Mouse (Mus musculus) heart, embryonic 12.5 days (tissue): ENCODE data around the gene Btf3l4. TPM values are rescaled to one million over a fixed set of nuclear protein-coding genes. Genes with fewer than 3 reads are reported as not detected.
A peak's percentile ranks its signal among the peaks of the same experiment; 100 is the strongest.

Experiments
- ATAC-seq: fragments of 200-750 bp; cut with Nextera tagmentation; 2 replicates; pipeline ENCODE4 v1.8.0; 2017; ENCODE audit warnings: moderate TSS enrichment, moderate library complexity; ENCODE audit not compliant: insufficient number of reproducible peaks, low FRiP score
- H3K27ac ChIP-seq: fragments of 300-500 bp; sonication (generic); 2 replicates; pipeline ENCODE4 v1.5.1; 2016; ENCODE audit warnings: mild to moderate bottlenecking, moderate library complexity; ENCODE audit not compliant: poor library complexity, severe bottlenecking
- H3K27me3 ChIP-seq: fragments of 300-500 bp; sonication (generic); replicated peaks from 2 replicates; pipeline ENCODE4 v1.6.1; 2016; ENCODE audit warnings: mild to moderate bottlenecking, moderate library complexity
- H3K36me3 ChIP-seq: fragments of 300-500 bp; sonication (generic); 2 replicates; pipeline ENCODE4 v1.6.1; 2016; ENCODE audit warnings: mild to moderate bottlenecking, moderate library complexity
- H3K4me1 ChIP-seq: fragments of 300-500 bp; sonication (generic); replicated peaks from 2 replicates; pipeline ENCODE4 v1.6.1; 2016; ENCODE audit warnings: mild to moderate bottlenecking
- H3K4me2 ChIP-seq: fragments of 300-500 bp; sonication (generic); 2 replicates; pipeline ENCODE4 v1.6.1; 2016; ENCODE audit warnings: mild to moderate bottlenecking, moderate library complexity
- H3K4me3 ChIP-seq: fragments of 300-500 bp; sonication (generic); 2 replicates; pipeline ENCODE4 v1.5.1; 2016; ENCODE audit warnings: mild to moderate bottlenecking
- H3K9ac ChIP-seq: fragments of 300-500 bp; sonication (generic); 2 replicates; pipeline ENCODE4 v1.6.1; 2016; ENCODE audit warnings: mild to moderate bottlenecking, moderate library complexity
- H3K9me3 ChIP-seq: fragments of 300-500 bp; sonication (generic); replicated peaks from 2 replicates; pipeline ENCODE4 v1.6.1; 2016; ENCODE audit warnings: mild to moderate bottlenecking, moderate library complexity
- WGBS: fragments of 180-500 bp; shearing (Covaris S2); methylation state at CpG from one replicate; pipeline ENCODE4 v1.1.7; 2016; 5-methylcytosine and 5-hydroxymethylcytosine counted together
- polyA plus RNA-seq: library from polyadenylated mRNA; unstranded; fragments of >200 nt; fragmentation: Nextera tagmentation; extraction: Ambion mirVana; gene quantifications from 2 replicates; pipeline ENCODE4 v1.2.1, GENCODE M21; 2016

Btf3l4 gene
- polyA plus RNA-seq, 1 experiment from 2014 or later = 182 TPM

DNA sequence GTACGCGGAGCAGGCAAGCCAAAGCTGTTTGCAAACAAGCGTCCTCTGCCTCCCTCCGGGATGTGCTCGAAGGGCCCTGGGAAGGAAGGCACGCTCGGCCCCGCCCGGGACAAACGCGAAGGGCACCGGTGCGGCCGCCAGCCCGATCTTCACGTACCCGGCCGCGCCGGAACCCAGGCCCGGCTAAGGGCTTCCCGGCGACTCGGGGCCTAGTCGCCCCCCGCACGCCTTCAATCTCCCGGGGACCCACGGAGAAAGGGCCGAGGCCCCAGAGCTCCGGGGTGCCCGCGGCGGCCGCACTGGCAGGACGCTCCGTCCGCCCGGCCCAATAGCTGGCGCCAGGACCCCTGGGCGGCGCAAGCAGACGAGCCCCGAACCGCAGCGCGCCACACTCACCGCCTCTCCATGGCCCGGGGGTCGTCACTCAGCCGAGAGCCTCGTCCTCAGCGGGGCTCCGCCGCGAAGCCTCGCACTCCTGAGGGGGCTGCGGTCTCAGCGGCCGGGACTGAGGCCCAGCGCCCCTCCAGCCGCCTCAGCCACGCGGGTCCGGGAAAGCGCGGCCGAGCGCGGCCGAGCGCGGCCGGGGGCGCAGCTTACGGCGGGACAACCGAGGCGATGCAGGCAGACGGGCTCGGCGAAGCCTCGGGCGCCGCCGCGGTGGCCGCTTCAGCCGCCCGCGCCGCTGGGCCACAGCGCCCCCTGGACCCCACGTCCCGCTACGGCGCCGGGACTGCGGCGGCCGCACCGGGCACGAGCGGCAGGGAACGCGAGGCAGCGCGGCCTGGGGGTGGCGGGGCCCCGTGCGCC lies 53.2 kb downstream of the Btf3l4 start, which contains the start of gene Zfyve9:
Gene Zfyve9 (minus strand): TSS at position 742 of the 807 bp plus-strand sequence.
- under 1% methylated on average over 107 of the region's 111 CpGs for WGBS
- peak; percentile 90 for ATAC-seq
- H3K4me3 ChIP-seq = peak within 1 kb of the TSS; percentile 93
- no peaks in the 10 kb centered on the region for H3K27me3 ChIP-seq
- peaks cover 7% of the 10 kb centered on the region; the same call in 1 of the 2 replicates for H3K4me1 ChIP-seq
- no peaks in the 10 kb centered on the region for H3K36me3 ChIP-seq
- peak within 1 kb of the TSS; percentile 92 for H3K27ac ChIP-seq
- peak within 1 kb of the TSS; percentile 74 for H3K4me2 ChIP-seq
- peak within 1 kb of the TSS; percentile 97 for H3K9ac ChIP-seq
- no peaks in the 10 kb centered on the region for H3K9me3 ChIP-seq

DNA sequence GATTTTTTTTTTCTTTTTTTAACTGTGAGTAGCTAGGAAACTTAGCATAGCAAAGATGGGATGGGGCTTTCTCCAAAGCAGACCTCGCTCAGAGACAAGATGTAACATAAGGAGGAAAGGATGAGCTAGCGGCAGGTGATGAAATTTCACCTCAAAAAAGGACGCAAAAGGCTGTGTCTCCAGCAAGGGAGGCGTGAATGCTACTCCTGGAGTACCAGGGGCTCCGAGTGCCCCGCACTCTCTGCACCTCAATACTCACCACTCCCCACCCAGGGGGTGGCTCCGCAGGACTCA lies 53.7 kb downstream of the Btf3l4 start:
- Histone ChIP-seq H3K9ac (peak overlapping the region; percentile 97), H3K4me1 (peaks cover 7% of the 10 kb centered on the region; the same call in 1 of the 2 replicates), H3K36me3 (no peaks in the 10 kb centered on the region), H3K9me3 (no peaks in the 10 kb centered on the region), H3K4me3 (peak overlapping the region; percentile 93), H3K4me2 (peak overlapping the region; percentile 74), H3K27me3 (no peaks in the 10 kb centered on the region), H3K27ac (peak overlapping the region; percentile 92)
- 0% methylated on average over 7 of the region's 7 CpGs for WGBS
- no peak; the same call in 1 of the 2 replicates for ATAC-seq

DNA sequence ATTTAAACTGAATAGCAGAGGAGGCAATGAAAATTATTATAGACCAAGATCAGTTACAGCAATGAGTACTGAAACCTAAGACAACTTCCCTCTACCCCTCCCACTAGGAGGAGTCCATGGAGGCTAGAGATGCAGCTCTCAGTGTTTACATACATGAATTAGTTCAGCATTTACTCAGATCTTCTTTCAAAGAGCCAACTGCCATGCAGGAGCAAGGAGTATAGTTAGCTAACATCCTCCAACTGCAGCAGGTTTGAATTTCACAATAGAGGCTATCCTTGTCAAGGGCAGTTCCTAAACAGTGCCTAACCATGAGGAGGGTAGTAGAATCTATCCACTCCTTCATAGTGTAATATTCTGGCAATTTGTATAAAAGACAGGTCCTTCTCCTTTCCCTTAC lies 64.9 kb downstream of the Btf3l4 start:
- Histone ChIP-seq H3K4me1 (peaks cover 4% of the 10 kb centered on the region; the same call in 1 of the 2 replicates), H3K36me3 (no peaks in the 10 kb centered on the region), H3K4me2 (no peak overlapping the region), H3K9me3 (no peaks in the 10 kb centered on the region), H3K27ac (no peak overlapping the region), H3K4me3 (no peak overlapping the region), H3K27me3 (no peaks in the 10 kb centered on the region), H3K9ac (no peak overlapping the region)
- ATAC-seq = no peak

Other genes with a start within 250 kb of the Btf3l4 start
- 18.9 and 19.3 TPM in 2 replicates for gene Cc2d1b, start 213.7 kb downstream of the Btf3l4 start, polyA plus RNA-seq
- gene 3110021N24Rik, start 114.0 kb downstream of the Btf3l4 start, polyA plus RNA-seq = 1.1 and 1.9 TPM in 2 replicates
- gene Zfyve9, start 52.8 kb downstream of the Btf3l4 start, polyA plus RNA-seq = 3.6 TPM in 2 replicates
- gene Txndc12, start 987 bp upstream of the Btf3l4 start, polyA plus RNA-seq = 138 and 141 TPM in 2 replicates
- 25.9 and 30.8 TPM in 2 replicates for gene Kti12, start 14.2 kb upstream of the Btf3l4 start, polyA plus RNA-seq
- 1.7 and 2.0 TPM in 2 replicates for gene A730015C16Rik, start 15.0 kb upstream of the Btf3l4 start, polyA plus RNA-seq
- 6.7 and 7.2 TPM in 2 replicates for gene Rab3b, start 45.4 kb upstream of the Btf3l4 start, polyA plus RNA-seq
- gene Nrd1, start 167.0 kb upstream of the Btf3l4 start, polyA plus RNA-seq = 67.1 and 70.0 TPM in 2 replicates